13 mouse cellular contexts compared by ENCODE assay signal in genomic region chr11:85626846-85627245, GRCm38 (mm10).
DNase-seq lines count a peak whose midpoint lies in the region; ATAC-seq and TF ChIP-seq lines count a peak whose summit lies in the region.
"Had no signal": no experiment of that assay in that cellular context is flagged by ENCODE, and none has a peak within 500 bp of the region (broad histone marks: within the 10 kb centered on the region; RNA-seq: fewer than 3 reads in every experiment).

No protein-coding gene starts in this region.

- WGBS in kidney, adult 2 months = 98% methylated on average over 2 of the region's 2 CpGs
- WGBS in embryonic facial prominence, embryonic 10.5 days = 49% methylated on average over 2 of the region's 2 CpGs
- WGBS in stomach, postnatal 0 days = 78% methylated on average over 2 of the region's 2 CpGs

- no peak for TF ChIP-seq POLR2A in kidney, adult 2 months (IDR thresholded peaks at IDR 0.05; ENCODE audit: low read depth, low read length)

- H3K36me3 ChIP-seq in kidney, adult 2 months (ENCODE audit: control insufficient read depth, insufficient read depth, low read length) = no peaks in the 10 kb centered on the region
- H3K36me3 ChIP-seq in embryonic facial prominence, embryonic 10.5 days (replicated peaks) = no peaks in the 10 kb centered on the region
- H3K36me3 ChIP-seq in stomach, postnatal 0 days (ENCODE audit: control insufficient read depth, insufficient read depth, low read length) = no peaks in the 10 kb centered on the region
- H3K36me3 ChIP-seq: hindbrain, embryonic 13.5 days; midbrain, embryonic 10.5 days; neural tube, embryonic 13.5 days had no signal

- no peak overlapping the region for H3K4me2 ChIP-seq in stomach, postnatal 0 days (replicated peaks; ENCODE audit: low read depth)
- H3K4me2 ChIP-seq: forebrain, embryonic 13.5 days; hindbrain, embryonic 13.5 days; neural tube, embryonic 13.5 days had no signal

- no peak for DNase-seq in kidney, adult 2 months
- DNase-seq in kidney, postnatal 10 days = no peak
- DNase-seq in retina, embryonic 14.5 days (ENCODE audit: low spot score) = peak; percentile 52
- DNase-seq in retina, postnatal 1 day = no peak
- DNase-seq in embryonic facial prominence, embryonic 10.5 days (ENCODE audit: low spot score) = no peak
- DNase-seq in stomach, postnatal 0 days (ENCODE audit: low spot score) = no peak
- no peak for DNase-seq in frontal cortex, postnatal 14 days (ENCODE audit: low spot score in 2 of 2)
- DNase-seq in gastrocnemius, postnatal 4 days (ENCODE audit: low spot score in 2 of 2) = no peak
- DNase-seq: cerebellum, postnatal 14 days had no signal

- no peak overlapping the region for H3K27ac ChIP-seq in kidney, adult 2 months (ENCODE audit: insufficient read depth, low read depth, low read length)
- H3K27ac ChIP-seq in embryonic facial prominence, embryonic 10.5 days (replicated peaks) = peak overlapping the region; percentile 58
- no peak overlapping the region for H3K27ac ChIP-seq in stomach, postnatal 0 days (replicated peaks)
- H3K27ac ChIP-seq: forebrain, embryonic 13.5 days; hindbrain, embryonic 13.5 days; midbrain, embryonic 10.5 days; neural tube, embryonic 13.5 days had no signal

- 0 out of 2 replicates have a peak, but pooled peaks have one; percentile 2 for TF ChIP-seq CTCF in kidney, adult 2 months (conservative IDR thresholded peaks at IDR 0.05; ENCODE audit: insufficient read depth, insufficient read length, low read depth, low read length)
- TF ChIP-seq CTCF in stomach, postnatal 0 days (IDR thresholded peaks at IDR 0.05; ENCODE audit: low read depth) = peak; percentile 60

- H3K27me3 ChIP-seq in kidney, adult 2 months (replicated peaks; ENCODE audit: control insufficient read depth, insufficient read depth, low read length) = no peaks in the 10 kb centered on the region
- H3K27me3 ChIP-seq in embryonic facial prominence, embryonic 10.5 days (replicated peaks; ENCODE audit: low read depth, poor library complexity, severe bottlenecking) = peaks cover 33% of the 10 kb centered on the region
- H3K27me3 ChIP-seq in stomach, postnatal 0 days (ENCODE audit: control insufficient read depth, insufficient read depth, low read length) = no peaks in the 10 kb centered on the region
- H3K27me3 ChIP-seq: neural tube, embryonic 13.5 days had no signal

- no peak overlapping the region for H3K9ac ChIP-seq in stomach, postnatal 0 days (ENCODE audit: low read length)
- H3K9ac ChIP-seq: forebrain, embryonic 13.5 days; hindbrain, embryonic 13.5 days; neural tube, embryonic 13.5 days had no signal

- no peaks in the 10 kb centered on the region for H3K9me3 ChIP-seq in embryonic facial prominence, embryonic 10.5 days
- H3K9me3 ChIP-seq in stomach, postnatal 0 days (ENCODE audit: control insufficient read depth, low read length) = no peaks in the 10 kb centered on the region
- H3K9me3 ChIP-seq: forebrain, embryonic 13.5 days; hindbrain, embryonic 13.5 days; midbrain, embryonic 10.5 days; neural tube, embryonic 13.5 days had no signal

- peaks cover 5% of the 10 kb centered on the region; the same call in 1 of the 2 replicates for H3K4me1 ChIP-seq in kidney, adult 2 months (ENCODE audit: control insufficient read depth, insufficient read depth, low read length)
- H3K4me1 ChIP-seq in embryonic facial prominence, embryonic 10.5 days = peaks cover 68% of the 10 kb centered on the region
- no peaks in the 10 kb centered on the region for H3K4me1 ChIP-seq in stomach, postnatal 0 days (replicated peaks; ENCODE audit: control insufficient read depth, insufficient read depth)

- ATAC-seq in stomach, postnatal 0 days (ENCODE audit: low FRiP score, low TSS enrichment) = no peak
- ATAC-seq: forebrain, embryonic 13.5 days had no signal

- no peak overlapping the region for H3K4me3 ChIP-seq in kidney, adult 2 months (ENCODE audit: insufficient read depth, low read depth, low read length)
- H3K4me3 ChIP-seq in embryonic facial prominence, embryonic 10.5 days = no peak overlapping the region
- no peak overlapping the region for H3K4me3 ChIP-seq in stomach, postnatal 0 days (ENCODE audit: low read depth, low read length)
- H3K4me3 ChIP-seq: forebrain, embryonic 13.5 days; hindbrain, embryonic 13.5 days; midbrain, embryonic 10.5 days; neural tube, embryonic 13.5 days had no signal

- TF ChIP-seq EP300 in stomach, postnatal 0 days (optimal IDR thresholded peaks at IDR 0.05) = no peak
